17 mouse cellular contexts compared by ENCODE assay signal in genomic region chr5:35926511-35926910, GRCm38 (mm10). TPM values are rescaled to one million over a fixed set of nuclear protein-coding genes. Genes with fewer than 3 reads are reported as not detected.
A peak's percentile ranks its signal among the peaks of the same experiment; 100 is the strongest.
DNase-seq lines count a peak whose midpoint lies in the region; ATAC-seq lines count a peak whose summit lies in the region.
"Had no signal": no experiment of that assay in that cellular context is flagged by ENCODE, and none has a peak within 500 bp of the region (broad histone marks: within the 10 kb centered on the region; RNA-seq: fewer than 3 reads in every experiment).

No protein-coding gene starts in this region.

- no peak overlapping the region for H3K4me3 ChIP-seq in forebrain, embryonic 10.5 days
- no peak overlapping the region for H3K4me3 ChIP-seq in forebrain, embryonic 16.5 days (replicated peaks; ENCODE audit: low read length)
- H3K4me3 ChIP-seq in heart, embryonic 13.5 days: no peak overlapping the region
- H3K4me3 ChIP-seq in heart, embryonic 12.5 days: no peak overlapping the region
- no peak overlapping the region for H3K4me3 ChIP-seq in neural tube, embryonic 12.5 days
- H3K4me3 ChIP-seq in neural tube, embryonic 15.5 days (replicated peaks): no peak overlapping the region
- no peak overlapping the region for H3K4me3 ChIP-seq in intestine, embryonic 16.5 days (ENCODE audit: low read length)
- H3K4me3 ChIP-seq: heart, embryonic 15.5 days had no signal

- no peaks in the 10 kb centered on the region for H3K36me3 ChIP-seq in forebrain, embryonic 10.5 days (replicated peaks)
- H3K36me3 ChIP-seq in forebrain, embryonic 16.5 days (ENCODE audit: control insufficient read depth, insufficient read depth): no peaks in the 10 kb centered on the region
- H3K36me3 ChIP-seq in heart, embryonic 13.5 days: no peaks in the 10 kb centered on the region
- no peaks in the 10 kb centered on the region for H3K36me3 ChIP-seq in heart, embryonic 12.5 days
- no peaks in the 10 kb centered on the region for H3K36me3 ChIP-seq in neural tube, embryonic 12.5 days
- H3K36me3 ChIP-seq in neural tube, embryonic 15.5 days: no peaks in the 10 kb centered on the region
- no peaks in the 10 kb centered on the region for H3K36me3 ChIP-seq in intestine, embryonic 16.5 days (ENCODE audit: control insufficient read depth, insufficient read depth, low read length)
- H3K36me3 ChIP-seq: heart, embryonic 15.5 days had no signal

- 91% methylated on average over 8 of the region's 8 CpGs for WGBS in forebrain, embryonic 10.5 days
- 53% methylated on average over 8 of the region's 8 CpGs for WGBS in forebrain, embryonic 16.5 days
- 80% methylated on average over 8 of the region's 8 CpGs for WGBS in heart, embryonic 13.5 days
- 78% methylated on average over 8 of the region's 8 CpGs for WGBS in heart, embryonic 12.5 days
- 65% methylated on average over 8 of the region's 8 CpGs for WGBS in neural tube, embryonic 12.5 days
- 35% methylated on average over 8 of the region's 8 CpGs for WGBS in neural tube, embryonic 15.5 days
- WGBS in intestine, embryonic 16.5 days: 77% methylated on average over 8 of the region's 8 CpGs

- no peaks in the 10 kb centered on the region for H3K9me3 ChIP-seq in forebrain, embryonic 10.5 days
- H3K9me3 ChIP-seq in forebrain, embryonic 16.5 days (ENCODE audit: control insufficient read depth, low read length): no peaks in the 10 kb centered on the region
- no peaks in the 10 kb centered on the region for H3K9me3 ChIP-seq in heart, embryonic 13.5 days
- no peaks in the 10 kb centered on the region for H3K9me3 ChIP-seq in heart, embryonic 12.5 days (replicated peaks)
- no peaks in the 10 kb centered on the region for H3K9me3 ChIP-seq in neural tube, embryonic 12.5 days
- no peaks in the 10 kb centered on the region for H3K9me3 ChIP-seq in neural tube, embryonic 15.5 days (replicated peaks)
- H3K9me3 ChIP-seq in intestine, embryonic 16.5 days (ENCODE audit: control insufficient read depth, low read length): no peaks in the 10 kb centered on the region
- H3K9me3 ChIP-seq: heart, embryonic 15.5 days had no signal

- H3K4me2 ChIP-seq in forebrain, embryonic 16.5 days (ENCODE audit: low read length): no peak overlapping the region
- no peak overlapping the region for H3K4me2 ChIP-seq in heart, embryonic 13.5 days
- H3K4me2 ChIP-seq in heart, embryonic 12.5 days: no peak overlapping the region
- 0 out of 2 replicates have a peak overlapping the region, but pooled peaks have one; percentile 20 for H3K4me2 ChIP-seq in neural tube, embryonic 12.5 days (replicated peaks)
- H3K4me2 ChIP-seq in neural tube, embryonic 15.5 days: no peak overlapping the region
- no peak overlapping the region for H3K4me2 ChIP-seq in intestine, embryonic 16.5 days (ENCODE audit: low read depth, low read length)
- H3K4me2 ChIP-seq: heart, embryonic 15.5 days had no signal

- no peak for ATAC-seq in forebrain, embryonic 16.5 days
- no peak for ATAC-seq in heart, embryonic 13.5 days (ENCODE audit: extremely low read depth, insufficient number of reproducible peaks, low FRiP score, low TSS enrichment)
- ATAC-seq in heart, embryonic 12.5 days (ENCODE audit: insufficient number of reproducible peaks, low FRiP score): no peak
- ATAC-seq in neural tube, embryonic 12.5 days (ENCODE audit: low FRiP score, low read depth): no peak
- ATAC-seq in neural tube, embryonic 15.5 days (ENCODE audit: low FRiP score): no peak
- no peak for ATAC-seq in intestine, embryonic 16.5 days

- no peaks in the 10 kb centered on the region for H3K27me3 ChIP-seq in forebrain, embryonic 10.5 days (ENCODE audit: poor library complexity, severe bottlenecking)
- no peaks in the 10 kb centered on the region for H3K27me3 ChIP-seq in forebrain, embryonic 16.5 days (replicated peaks; ENCODE audit: control insufficient read depth, insufficient read depth, low read length)
- no peaks in the 10 kb centered on the region for H3K27me3 ChIP-seq in heart, embryonic 13.5 days (replicated peaks)
- no peaks in the 10 kb centered on the region for H3K27me3 ChIP-seq in heart, embryonic 12.5 days (replicated peaks)
- no peaks in the 10 kb centered on the region for H3K27me3 ChIP-seq in neural tube, embryonic 12.5 days (replicated peaks)
- H3K27me3 ChIP-seq in neural tube, embryonic 15.5 days (replicated peaks): no peaks in the 10 kb centered on the region
- no peaks in the 10 kb centered on the region for H3K27me3 ChIP-seq in intestine, embryonic 16.5 days (replicated peaks; ENCODE audit: control insufficient read depth, insufficient read depth, low read length)
- H3K27me3 ChIP-seq: heart, embryonic 15.5 days had no signal

- DNase-seq in forebrain, embryonic 10.5 days (ENCODE audit: extremely low spot score, low spot score): no peak
- no peak for DNase-seq in adrenal gland, postnatal 36 days
- DNase-seq: cerebellum, postnatal 14 days; embryo, embryonic 11 days; gastrocnemius, postnatal 10 days; kidney, adult 9 months; kidney, postnatal 4 days; lung, postnatal 36 days; right cerebral cortex, postnatal 25 days; thymus, postnatal 14 days had no signal

- H3K4me1 ChIP-seq in forebrain, embryonic 10.5 days: peaks cover 62% of the 10 kb centered on the region
- H3K4me1 ChIP-seq in forebrain, embryonic 16.5 days (replicated peaks; ENCODE audit: control insufficient read depth, insufficient read depth, low read length): peaks cover 44% of the 10 kb centered on the region
- H3K4me1 ChIP-seq in heart, embryonic 13.5 days: peaks cover 83% of the 10 kb centered on the region
- peaks cover 74% of the 10 kb centered on the region for H3K4me1 ChIP-seq in heart, embryonic 12.5 days (replicated peaks)
- H3K4me1 ChIP-seq in neural tube, embryonic 12.5 days: peaks cover 63% of the 10 kb centered on the region
- H3K4me1 ChIP-seq in neural tube, embryonic 15.5 days: peaks cover 61% of the 10 kb centered on the region
- H3K4me1 ChIP-seq in intestine, embryonic 16.5 days (ENCODE audit: control insufficient read depth, insufficient read depth, low read length): peaks cover 54% of the 10 kb centered on the region

- no peak overlapping the region for H3K9ac ChIP-seq in forebrain, embryonic 16.5 days (replicated peaks; ENCODE audit: low read depth, low read length)
- H3K9ac ChIP-seq in heart, embryonic 13.5 days: peak overlapping the region; percentile 58; the same call in 1 of the 2 replicates
- H3K9ac ChIP-seq in heart, embryonic 12.5 days: no peak overlapping the region
- no peak overlapping the region for H3K9ac ChIP-seq in neural tube, embryonic 12.5 days
- H3K9ac ChIP-seq in neural tube, embryonic 15.5 days (replicated peaks): no peak overlapping the region
- no peak overlapping the region for H3K9ac ChIP-seq in intestine, embryonic 16.5 days (ENCODE audit: low read depth, low read length)
- H3K9ac ChIP-seq: heart, embryonic 15.5 days had no signal

- peak overlapping the region; percentile 32; the same call in 1 of the 2 replicates for H3K27ac ChIP-seq in forebrain, embryonic 10.5 days
- no peak overlapping the region for H3K27ac ChIP-seq in forebrain, embryonic 16.5 days (ENCODE audit: low read length)
- H3K27ac ChIP-seq in heart, embryonic 13.5 days (replicated peaks): no peak overlapping the region
- no peak overlapping the region for H3K27ac ChIP-seq in heart, embryonic 12.5 days (ENCODE audit: poor library complexity, severe bottlenecking)
- H3K27ac ChIP-seq in neural tube, embryonic 12.5 days: peak overlapping the region; percentile 4; the same call in 1 of the 2 replicates
- H3K27ac ChIP-seq in neural tube, embryonic 15.5 days (replicated peaks): no peak overlapping the region
- no peak overlapping the region for H3K27ac ChIP-seq in intestine, embryonic 16.5 days (ENCODE audit: low read length)

RNA-seq across cellular contexts. Expression of gene Afap1, which starts 33.4 kb away (rescaled TPM):
- polyA plus RNA-seq in forebrain, embryonic 10.5 days (2016; fragmentation: Nextera tagmentation; extraction: Ambion mirVana): 12.8 and 14.3 TPM in 2 replicates
- polyA plus RNA-seq in forebrain, embryonic 16.5 days (2015; fragmentation: Nextera tagmentation; extraction: Ambion mirVana): 64.1 and 64.7 TPM in 2 replicates
- polyA plus RNA-seq in heart, embryonic 13.5 days (2015; fragmentation: Nextera tagmentation; extraction: Ambion mirVana): 24.9 and 26.9 TPM in 2 replicates
- 30.5 and 33.1 TPM in 2 replicates for polyA plus RNA-seq in heart, embryonic 12.5 days (2016; fragmentation: Nextera tagmentation; extraction: Ambion mirVana)
- 77.8 and 91.9 TPM in 2 replicates for polyA plus RNA-seq in neural tube, embryonic 12.5 days (2016; fragmentation: Nextera tagmentation; extraction: Ambion mirVana)
- polyA plus RNA-seq in neural tube, embryonic 15.5 days (2015; fragmentation: Nextera tagmentation; extraction: Ambion mirVana): 50.8 and 57.0 TPM in 2 replicates
- 12.6 and 13.3 TPM in 2 replicates for polyA plus RNA-seq in intestine, embryonic 16.5 days (2015; fragmentation: Nextera tagmentation; extraction: Ambion mirVana)
- 10 to 100 TPM; 21.1 to 25.9 TPM for total RNA-seq in adrenal gland, postnatal 36 days (2021)

Comparison
In these comparisons a context has a peak if more than half of its experiments do, and no peak if none do; other contexts are left out.
1. H3K27ac ChIP-seq: peak in forebrain, embryonic 10.5 days (single experiment) and neural tube, embryonic 12.5 days (single experiment); none in forebrain, embryonic 16.5 days (single experiment), heart, embryonic 13.5 days (single experiment), heart, embryonic 12.5 days (single experiment), neural tube, embryonic 15.5 days (single experiment) and intestine, embryonic 16.5 days (single experiment).